ENCODE assay signal across 9 mouse cellular contexts in genomic region chrX:73715476-73716108, GRCm38 (mm10). TPM values are rescaled to one million over a fixed set of nuclear protein-coding genes. Genes with fewer than 3 reads are reported as not detected.
DNase-seq lines count a peak whose midpoint lies in the region; ATAC-seq and TF ChIP-seq lines count a peak whose summit lies in the region.
"Had no signal": no experiment of that assay in that cellular context is flagged by ENCODE, and none has a peak within 500 bp of the region (broad histone marks: within the 10 kb centered on the region; RNA-seq: fewer than 3 reads in every experiment).

No protein-coding gene starts in this region.

- H3K27ac ChIP-seq in MEL (ENCODE audit: control insufficient read depth, low read depth, low read length), result peak overlapping the region; percentile 64
- peak overlapping the region; percentile 74 for H3K27ac ChIP-seq in intestine, embryonic 16.5 days (ENCODE audit: low read length)
- peak overlapping the region; percentile 81 for H3K27ac ChIP-seq in liver, postnatal 0 days (ENCODE audit: low read depth)
- H3K27ac ChIP-seq in neural tube, embryonic 12.5 days, result no peak overlapping the region

- WGBS in intestine, embryonic 16.5 days, result 25% methylated on average over 21 of the region's 21 CpGs
- WGBS in liver, postnatal 0 days (ENCODE audit: insufficient replicate concordance), result 27% methylated on average over 19 of the region's 21 CpGs
- 32% methylated on average over 21 of the region's 21 CpGs for WGBS in neural tube, embryonic 12.5 days

- peak in 2 of 3 experiments; percentile 36 to 37; a peak in 4 of 6 replicates for TF ChIP-seq CTCF in MEL (IDR thresholded peaks at IDR 0.05 in 2 of 3, conservative IDR thresholded peaks at IDR 0.05 in 1 of 3; ENCODE audit: control insufficient read depth in 1 of 3, insufficient read depth in 1 of 3, low read depth in 2 of 3, low read length in 3 of 3, poor library complexity in 1 of 3, severe bottlenecking in 1 of 3)
- peak; percentile 52 for TF ChIP-seq CTCF in liver, postnatal 0 days (IDR thresholded peaks at IDR 0.05; ENCODE audit: low read depth)

- no peaks in the 10 kb centered on the region for H3K27me3 ChIP-seq in MEL (ENCODE audit: control insufficient read depth in 1 of 2, insufficient read depth in 2 of 2, low read length in 2 of 2)
- no peaks in the 10 kb centered on the region for H3K27me3 ChIP-seq in intestine, embryonic 16.5 days (replicated peaks; ENCODE audit: control insufficient read depth, insufficient read depth, low read length)
- H3K27me3 ChIP-seq in liver, postnatal 0 days (ENCODE audit: insufficient read depth, low read length), result no peaks in the 10 kb centered on the region
- no peaks in the 10 kb centered on the region for H3K27me3 ChIP-seq in neural tube, embryonic 12.5 days (replicated peaks)

- TF ChIP-seq EP300 in MEL (IDR thresholded peaks at IDR 0.05; ENCODE audit: low read depth in 1 of 2, low read length in 2 of 2), result no peak
- TF ChIP-seq EP300 in liver, postnatal 0 days (IDR thresholded peaks at IDR 0.05; ENCODE audit: low read depth), result no peak

- no peak for TF ChIP-seq RAD21 in MEL (IDR thresholded peaks at IDR 0.05; ENCODE audit: low read depth, low read length)

- no peaks in the 10 kb centered on the region for H3K9me3 ChIP-seq in MEL (replicated peaks; ENCODE audit: insufficient read depth, low read length)
- H3K9me3 ChIP-seq in intestine, embryonic 16.5 days (ENCODE audit: control insufficient read depth, low read length), result no peaks in the 10 kb centered on the region
- H3K9me3 ChIP-seq in liver, postnatal 0 days (ENCODE audit: low read length), result no peaks in the 10 kb centered on the region
- H3K9me3 ChIP-seq in neural tube, embryonic 12.5 days, result no peaks in the 10 kb centered on the region

- peak; percentile 44 for ATAC-seq in intestine, embryonic 16.5 days
- ATAC-seq in liver, postnatal 0 days, result peak; percentile 37
- ATAC-seq in neural tube, embryonic 12.5 days (ENCODE audit: low FRiP score, low read depth), result peak; percentile 43

- H3K4me1 ChIP-seq in MEL (ENCODE audit: control insufficient read depth in 1 of 2, insufficient read depth in 2 of 2, low read length in 2 of 2), result peaks cover 4 to 25% of the 10 kb centered on the region in 2 experiments
- H3K4me1 ChIP-seq in intestine, embryonic 16.5 days (ENCODE audit: control insufficient read depth, insufficient read depth, low read length), result peaks cover 21% of the 10 kb centered on the region
- H3K4me1 ChIP-seq in liver, postnatal 0 days (ENCODE audit: insufficient read depth), result peaks cover 20% of the 10 kb centered on the region
- H3K4me1 ChIP-seq in neural tube, embryonic 12.5 days, result peaks cover 13% of the 10 kb centered on the region

- peaks cover 30% of the 10 kb centered on the region for H3K79me2 ChIP-seq in MEL (ENCODE audit: control insufficient read depth, insufficient read depth, low read length, poor library complexity)

- peak overlapping the region; percentile 72 to 94 for H3K4me3 ChIP-seq in MEL (ENCODE audit: control insufficient read depth in 1 of 2, insufficient read depth in 1 of 2, low read depth in 2 of 2, low read length in 2 of 2)
- peak overlapping the region; percentile 63 for H3K4me3 ChIP-seq in intestine, embryonic 16.5 days (ENCODE audit: low read length)
- H3K4me3 ChIP-seq in liver, postnatal 0 days (ENCODE audit: low read depth, low read length), result peak overlapping the region; percentile 54
- peak overlapping the region; percentile 46 for H3K4me3 ChIP-seq in neural tube, embryonic 12.5 days

- peak; percentile 83 for DNase-seq in 416B (ENCODE audit: low read depth)
- DNase-seq in MEL (ENCODE audit: low read depth, low spot score), result peak; percentile 76
- peak; percentile 57 to 58 for DNase-seq in cerebellum, postnatal 10 days
- DNase-seq in gastrocnemius, postnatal 10 days, result peak; percentile 21
- DNase-seq in liver, postnatal 0 days, result peak; percentile 56
- DNase-seq in thymus, postnatal 4 days, result peak; percentile 59

- peak in 1 of 2 experiments; percentile 83; a peak in 2 of 4 replicates for TF ChIP-seq POLR2A in MEL (IDR thresholded peaks at IDR 0.05; ENCODE audit: control insufficient read depth in 1 of 2, insufficient read depth in 1 of 2, low read depth in 1 of 2, low read length in 2 of 2, poor library complexity in 1 of 2)

- peak overlapping the region; percentile 58 for H3K4me2 ChIP-seq in intestine, embryonic 16.5 days (ENCODE audit: low read depth, low read length)
- peak overlapping the region; percentile 68 for H3K4me2 ChIP-seq in liver, postnatal 0 days (ENCODE audit: low read depth, low read length)
- peak overlapping the region; percentile 66 for H3K4me2 ChIP-seq in neural tube, embryonic 12.5 days (replicated peaks)

- peaks cover 3 to 24% of the 10 kb centered on the region in 2 experiments for H3K36me3 ChIP-seq in MEL (ENCODE audit: control insufficient read depth in 1 of 2, insufficient read depth in 2 of 2, low read length in 2 of 2)
- no peaks in the 10 kb centered on the region for H3K36me3 ChIP-seq in intestine, embryonic 16.5 days (ENCODE audit: control insufficient read depth, insufficient read depth, low read length)
- H3K36me3 ChIP-seq in liver, postnatal 0 days (replicated peaks; ENCODE audit: insufficient read depth, low read length), result peaks cover 4% of the 10 kb centered on the region
- peaks cover 6% of the 10 kb centered on the region; the same call in 1 of the 2 replicates for H3K36me3 ChIP-seq in neural tube, embryonic 12.5 days

- peak overlapping the region; percentile 90 for H3K9ac ChIP-seq in MEL (ENCODE audit: control insufficient read depth, low read depth, low read length, poor library complexity, severe bottlenecking)
- H3K9ac ChIP-seq in intestine, embryonic 16.5 days (ENCODE audit: low read depth, low read length), result peak overlapping the region; percentile 77
- peak overlapping the region; percentile 69 for H3K9ac ChIP-seq in liver, postnatal 0 days (replicated peaks)
- H3K9ac ChIP-seq in neural tube, embryonic 12.5 days, result peak overlapping the region; percentile 45

TF ChIP-seq in MEL, 35 proteins besides CTCF, POLR2A, EP300 and RAD21:
- TF ChIP-seq BHLHE40 (IDR thresholded peaks at IDR 0.05; ENCODE audit: borderline replicate concordance, low read depth, low read length) (no peak), MXI1 (IDR thresholded peaks at IDR 0.05; ENCODE audit: low read depth, low read length) (0 out of 2 replicates have a peak, but pooled peaks have one; percentile 4), SIN3A (IDR thresholded peaks at IDR 0.05; ENCODE audit: low read length) (peak; percentile 66), MAZ (IDR thresholded peaks at IDR 0.05; ENCODE audit: low read depth, low read length) (no peak), CHD2 (IDR thresholded peaks at IDR 0.05; ENCODE audit: low read length) (no peak)

RNA-seq across cellular contexts. Expression of gene Bcap31, which starts 0.4 kb away (rescaled TPM):
- 156 and 164 TPM in 2 replicates for total RNA-seq in MEL (2012; rRNA removed)
- 100 to 1,000 TPM in 1 of 2 experiments, not detected in 1; 214 TPM for polyA plus RNA-seq in MEL (2012; ENCODE audit: insufficient read depth in 1 of 2, insufficient read length in 2 of 2, low read depth in 1 of 2, low replicate concordance in 2 of 2, missing spikeins in 1 of 2)
- total RNA-seq in gastrocnemius, postnatal 10 days (2021), result 10 to 100 TPM; 75.2 to 80.4 TPM
- 325 and 331 TPM in 2 replicates for polyA plus RNA-seq in intestine, embryonic 16.5 days (2015; fragmentation: Nextera tagmentation; extraction: Ambion mirVana)
- 143 and 144 TPM in 2 replicates for polyA plus RNA-seq in liver, postnatal 0 days (2015; fragmentation: Nextera tagmentation; extraction: Ambion mirVana)
- 124 and 129 TPM in 2 replicates for polyA plus RNA-seq in neural tube, embryonic 12.5 days (2016; fragmentation: Nextera tagmentation; extraction: Ambion mirVana)

RNA-seq across cellular contexts. Expression of gene Abcd1, which starts 0.8 kb away (rescaled TPM):
- 4.8 and 5.4 TPM in 2 replicates for total RNA-seq in MEL (2012; rRNA removed)
- polyA plus RNA-seq in MEL (2012; ENCODE audit: insufficient read depth in 1 of 2, insufficient read length in 2 of 2, low read depth in 1 of 2, low replicate concordance in 2 of 2, missing spikeins in 1 of 2), result 10 to 100 TPM in 1 of 2 experiments, not detected in 1; 17.3 TPM
- total RNA-seq in gastrocnemius, postnatal 10 days (2021), result 10 to 100 TPM; 21.8 to 24.7 TPM
- polyA plus RNA-seq in intestine, embryonic 16.5 days (2015; fragmentation: Nextera tagmentation; extraction: Ambion mirVana), result 25.6 and 31.0 TPM in 2 replicates
- 7.0 and 7.5 TPM in 2 replicates for polyA plus RNA-seq in liver, postnatal 0 days (2015; fragmentation: Nextera tagmentation; extraction: Ambion mirVana)
- 11.5 and 12.0 TPM in 2 replicates for polyA plus RNA-seq in neural tube, embryonic 12.5 days (2016; fragmentation: Nextera tagmentation; extraction: Ambion mirVana)

RNA-seq across cellular contexts. Expression of gene Plxnb3, which starts 41.3 kb away (rescaled TPM):
- total RNA-seq in MEL (2012; rRNA removed), result not detected in 2 replicates
- under 1 TPM in 1 of 2 experiments, not detected in 1; 0.10 TPM for polyA plus RNA-seq in MEL (2012; ENCODE audit: insufficient read depth in 1 of 2, insufficient read length in 2 of 2, low read depth in 1 of 2, low replicate concordance in 2 of 2, missing spikeins in 1 of 2)
- total RNA-seq in gastrocnemius, postnatal 10 days (2021), result 1 to 10 TPM; 1.7 to 2.2 TPM
- 0.33 and 0.46 TPM in 2 replicates for polyA plus RNA-seq in intestine, embryonic 16.5 days (2015; fragmentation: Nextera tagmentation; extraction: Ambion mirVana)
- 0.15 and 0.23 TPM in 2 replicates for polyA plus RNA-seq in liver, postnatal 0 days (2015; fragmentation: Nextera tagmentation; extraction: Ambion mirVana)
- polyA plus RNA-seq in neural tube, embryonic 12.5 days (2016; fragmentation: Nextera tagmentation; extraction: Ambion mirVana), result 0.37 and 0.57 TPM in 2 replicates
- total RNA-seq: hematopoietic stem cell, adult 5-6 weeks had no signal

RNA-seq across cellular contexts. Expression of gene Slc6a8, which starts 42.6 kb away (rescaled TPM):
- total RNA-seq in MEL (2012; rRNA removed), result 4.9 and 5.4 TPM in 2 replicates
- polyA plus RNA-seq in MEL (2012; ENCODE audit: insufficient read depth in 1 of 2, insufficient read length in 2 of 2, low read depth in 1 of 2, low replicate concordance in 2 of 2, missing spikeins in 1 of 2), result 10 to 100 TPM in 1 of 2 experiments, not detected in 1; 11.9 TPM
- total RNA-seq in gastrocnemius, postnatal 10 days (2021), result 10 to 100 TPM; 48.5 to 50.7 TPM
- polyA plus RNA-seq in intestine, embryonic 16.5 days (2015; fragmentation: Nextera tagmentation; extraction: Ambion mirVana), result 7.4 and 9.2 TPM in 2 replicates
- polyA plus RNA-seq in liver, postnatal 0 days (2015; fragmentation: Nextera tagmentation; extraction: Ambion mirVana), result 0.72 and 0.81 TPM in 2 replicates
- 6.7 and 7.9 TPM in 2 replicates for polyA plus RNA-seq in neural tube, embryonic 12.5 days (2016; fragmentation: Nextera tagmentation; extraction: Ambion mirVana)
- total RNA-seq: hematopoietic stem cell, adult 5-6 weeks had no signal

RNA-seq across cellular contexts. Expression of gene Pnck, which starts 55.7 kb away (rescaled TPM):
- total RNA-seq in MEL (2012; rRNA removed), result not detected in 2 replicates
- polyA plus RNA-seq in MEL (2012; ENCODE audit: insufficient read depth in 1 of 2, insufficient read length in 2 of 2, low read depth in 1 of 2, low replicate concordance in 2 of 2, missing spikeins in 1 of 2), result under 1 TPM in 1 of 2 experiments, not detected in 1; 0.11 TPM
- total RNA-seq in gastrocnemius, postnatal 10 days (2021), result 10 to 100 TPM; 13.1 to 15.1 TPM
- polyA plus RNA-seq in intestine, embryonic 16.5 days (2015; fragmentation: Nextera tagmentation; extraction: Ambion mirVana), result 9.8 and 11.4 TPM in 2 replicates
- polyA plus RNA-seq in liver, postnatal 0 days (2015; fragmentation: Nextera tagmentation; extraction: Ambion mirVana), result 0.61 and 0.66 TPM in 2 replicates
- polyA plus RNA-seq in neural tube, embryonic 12.5 days (2016; fragmentation: Nextera tagmentation; extraction: Ambion mirVana), result 35.2 and 37.8 TPM in 2 replicates

Comparison
In these comparisons a context has a peak if more than half of its experiments do, and no peak if none do; other contexts are left out.
1. DNase-seq: peak in every context shown above with its lines; median percentile 83 in 416B; 76 in MEL; 59 in thymus, postnatal 4 days; 58 in cerebellum, postnatal 10 days; 56 in liver, postnatal 0 days; 21 in gastrocnemius, postnatal 10 days.